In genomic region chr9:78846110-78846509, GRCm38 (mm10) we compare ENCODE assay signal across 8 mouse cellular contexts.
A peak's percentile ranks its signal among the peaks of the same experiment; 100 is the strongest.
DNase-seq lines count a peak whose midpoint lies in the region; ATAC-seq and TF ChIP-seq lines count a peak whose summit lies in the region.
"Had no signal": no experiment of that assay in that cellular context is flagged by ENCODE, and none has a peak within 500 bp of the region (broad histone marks: within the 10 kb centered on the region; RNA-seq: fewer than 3 reads in every experiment).

No protein-coding gene starts in this region.

- DNase-seq in Muller cell, postnatal 12 days (ENCODE audit: inconsistent ontology term): peak; percentile 43
- peak; percentile 37 for DNase-seq in brain, embryonic 14.5 days (ENCODE audit: low read depth)
- DNase-seq in right cerebral cortex, adult 18-20 months: no peak
- DNase-seq in thymus, adult 18-20 months: no peak
- DNase-seq: adrenal gland, postnatal 10 days had no signal

- TF ChIP-seq CTCF in brain, embryonic 14.5 days (IDR thresholded peaks at IDR 0.05; ENCODE audit: borderline replicate concordance, extremely low read depth, insufficient read depth, insufficient read length): no peak

- no peak overlapping the region for H3K27ac ChIP-seq in forebrain, embryonic 12.5 days
- H3K27ac ChIP-seq in intestine, embryonic 15.5 days: 0 out of 2 replicates have a peak overlapping the region, but pooled peaks have one; percentile 18
- H3K27ac ChIP-seq in liver, embryonic 12.5 days: no peak overlapping the region

- WGBS in forebrain, embryonic 12.5 days: 31% methylated on average over 7 of the region's 7 CpGs
- WGBS in intestine, embryonic 15.5 days: 40% methylated on average over 7 of the region's 7 CpGs
- WGBS in liver, embryonic 12.5 days (ENCODE audit: insufficient replicate concordance): 37% methylated on average over 7 of the region's 7 CpGs

- H3K9me3 ChIP-seq in forebrain, embryonic 12.5 days: no peaks in the 10 kb centered on the region
- H3K9me3 ChIP-seq in intestine, embryonic 15.5 days: no peaks in the 10 kb centered on the region
- H3K9me3 ChIP-seq in liver, embryonic 12.5 days (replicated peaks): no peaks in the 10 kb centered on the region

- H3K4me1 ChIP-seq in forebrain, embryonic 12.5 days: peaks cover 4% of the 10 kb centered on the region; the same call in 1 of the 2 replicates
- H3K4me1 ChIP-seq in intestine, embryonic 15.5 days (replicated peaks): peaks cover 6% of the 10 kb centered on the region
- no peaks in the 10 kb centered on the region for H3K4me1 ChIP-seq in liver, embryonic 12.5 days

- H3K4me2 ChIP-seq in forebrain, embryonic 12.5 days: no peak overlapping the region
- H3K4me2 ChIP-seq in intestine, embryonic 15.5 days (replicated peaks): peak overlapping the region; percentile 31; the same call in 1 of the 2 replicates
- H3K4me2 ChIP-seq in liver, embryonic 12.5 days: no peak overlapping the region

- H3K4me3 ChIP-seq in forebrain, embryonic 12.5 days (replicated peaks): no peak overlapping the region
- H3K4me3 ChIP-seq in intestine, embryonic 15.5 days (replicated peaks): no peak overlapping the region
- H3K4me3 ChIP-seq in liver, embryonic 12.5 days: no peak overlapping the region

- no peaks in the 10 kb centered on the region for H3K36me3 ChIP-seq in forebrain, embryonic 12.5 days (replicated peaks)
- no peaks in the 10 kb centered on the region for H3K36me3 ChIP-seq in intestine, embryonic 15.5 days
- H3K36me3 ChIP-seq in liver, embryonic 12.5 days: no peaks in the 10 kb centered on the region

- H3K27me3 ChIP-seq in forebrain, embryonic 12.5 days: no peaks in the 10 kb centered on the region
- H3K27me3 ChIP-seq in intestine, embryonic 15.5 days (replicated peaks): no peaks in the 10 kb centered on the region
- no peaks in the 10 kb centered on the region for H3K27me3 ChIP-seq in liver, embryonic 12.5 days (replicated peaks)

- H3K9ac ChIP-seq in forebrain, embryonic 12.5 days: no peak overlapping the region
- H3K9ac ChIP-seq in intestine, embryonic 15.5 days: no peak overlapping the region
- H3K9ac ChIP-seq in liver, embryonic 12.5 days: no peak overlapping the region

- ATAC-seq in forebrain, embryonic 12.5 days (ENCODE audit: low FRiP score): peak; percentile 17; the same call in 1 of the 2 replicates
- no peak for ATAC-seq in intestine, embryonic 15.5 days
- ATAC-seq in liver, embryonic 12.5 days: no peak

- TF ChIP-seq POLR2A in brain, embryonic 14.5 days (IDR thresholded peaks at IDR 0.05; ENCODE audit: borderline replicate concordance, extremely low read depth, insufficient read depth, insufficient read length, poor library complexity, severe bottlenecking): no peak

Comparison
In these comparisons a context has a peak if more than half of its experiments do, and no peak if none do; other contexts are left out.
1. DNase-seq: peak in Muller cell, postnatal 12 days (single experiment) and brain, embryonic 14.5 days (single experiment); none in right cerebral cortex, adult 18-20 months (single experiment) and thymus, adult 18-20 months (0 of 2).